Mouse (Mus musculus) liver, postnatal 0 days (tissue): Measurements from ENCODE around the gene Cacnb1.
A peak's percentile ranks its signal among the peaks of the same experiment; 100 is the strongest.

Experiments used
- CTCF ChIP-seq: sonication (generic); IDR thresholded peaks from 2 replicates; pipeline ENCODE4 v1.5.1; 2016; ENCODE audit warnings: antibody characterized with exemption, low read depth
- EP300 ChIP-seq: IDR thresholded peaks from 2 replicates; pipeline ENCODE4 v1.6.1; 2016; ENCODE audit warnings: antibody characterized with exemption, low read depth, mild to moderate bottlenecking

DNA sequence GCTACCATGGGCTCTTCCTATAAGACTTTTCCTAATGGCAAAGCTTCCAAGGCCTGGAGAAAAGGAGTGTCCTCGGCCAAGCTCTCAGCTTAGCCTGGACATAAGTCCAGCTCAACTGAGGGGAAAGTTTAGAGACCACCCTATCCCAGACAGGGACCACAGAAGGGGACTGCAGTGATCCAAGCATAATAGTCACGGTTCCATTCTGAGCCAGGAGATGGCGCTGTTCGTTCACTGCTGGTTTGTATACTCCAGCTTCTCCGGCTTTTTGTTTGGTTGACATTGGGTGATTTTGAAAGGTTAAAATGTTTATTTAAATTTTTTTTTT, 8.6 kb upstream of the Cacnb1 start:
- TF ChIP-seq EP300 (no peak), CTCF (peak; percentile 89)
